Mouse (Mus musculus): Measurements from ENCODE around the gene Rell1. TPM values are rescaled to one million over a fixed set of nuclear protein-coding genes. Genes with fewer than 3 reads are reported as not detected.

Rell1 gene
- polyA plus RNA-seq (2012; rRNA removed), result 4.2 and 4.7 TPM in 2 replicates

DNA sequence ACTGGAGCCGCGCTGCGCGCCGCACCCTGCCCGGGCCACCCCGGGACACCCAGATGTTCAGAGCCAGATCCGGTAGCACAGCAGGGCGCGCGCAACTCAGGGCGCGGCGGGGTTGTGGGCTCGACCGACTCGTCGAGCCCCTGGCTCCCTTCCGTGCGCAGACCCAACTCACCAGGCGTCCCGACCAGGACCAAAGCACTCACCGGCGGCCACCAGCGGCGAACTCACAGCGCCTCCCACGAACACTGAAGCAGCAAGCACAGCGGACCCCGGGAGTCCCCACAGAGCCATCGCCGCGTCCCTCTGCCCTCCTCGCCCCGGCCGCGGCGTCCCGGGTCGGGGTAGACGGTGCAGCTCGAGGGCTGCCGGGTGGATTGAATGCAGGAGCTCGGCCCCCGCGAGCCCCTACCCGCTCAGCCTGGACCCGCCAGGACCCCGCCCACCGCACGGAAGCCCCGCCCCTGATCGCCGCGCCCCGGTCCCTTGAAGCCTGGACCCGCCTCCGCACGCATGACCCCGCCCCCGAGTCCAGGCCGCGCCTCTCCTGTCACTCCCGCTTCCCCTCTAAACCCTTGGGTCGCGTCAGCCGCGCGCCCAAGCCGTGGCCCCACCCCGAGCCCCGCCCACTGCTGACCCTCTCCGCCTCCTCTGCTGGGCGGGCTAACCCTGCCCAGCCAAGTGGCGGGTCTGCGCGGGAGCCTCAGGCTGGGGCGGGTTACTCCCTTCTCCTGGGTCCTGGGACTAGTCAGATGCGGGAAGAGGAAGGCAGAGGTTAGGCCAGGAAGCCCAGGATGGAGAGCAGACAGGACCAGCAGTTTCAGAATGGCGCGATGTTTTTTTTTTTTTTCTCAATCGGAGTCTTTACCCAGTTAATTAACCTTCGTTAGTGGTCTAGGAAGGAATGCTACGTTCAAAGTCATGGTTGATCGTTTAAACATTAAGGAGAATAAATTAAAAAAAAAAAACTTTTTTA is at the start of gene Rell1:
Rell1 (minus strand) TSS at position 455 of the 973 bp plus-strand sequence.

Other genes starting within 250 kb of the Rell1 start
- 5.5 and 6.5 TPM in 2 replicates for gene 0610040J01Rik, start 156.5 kb downstream of the Rell1 start, polyA plus RNA-seq (2012; rRNA removed)
- gene Pgm2, start 124.1 kb upstream of the Rell1 start, polyA plus RNA-seq (2012; rRNA removed), result 10.6 and 11.7 TPM in 2 replicates
- gene Tbc1d1, start 187.4 kb upstream of the Rell1 start, polyA plus RNA-seq (2012; rRNA removed), result 5.2 and 5.7 TPM in 2 replicates

All from liver, embryonic 14 days (tissue).